Mouse (Mus musculus) lung, postnatal 0 days (tissue): Measurements from ENCODE around the gene Chd6. TPM values are rescaled to one million over a fixed set of nuclear protein-coding genes. Genes with fewer than 3 reads are reported as not detected.

ENCODE experiments used
- ATAC-seq: fragments of 200-750 bp; cut with Nextera tagmentation; 2 replicates; pipeline ENCODE4 v1.8.0; 2017; ENCODE audit warnings: moderate library complexity
- DNase-seq: peaks from one replicate; pipeline ENCODE4 v3.0.0-alpha.2; 2016; ENCODE audit warnings: low spot score
- H3K27ac ChIP-seq: fragments of 300-500 bp; sonication (generic); 2 replicates; pipeline ENCODE4 v1.5.1; 2014; ENCODE audit warnings: antibody characterized with exemption, mild to moderate bottlenecking, low read length, mixed read lengths
- H3K27me3 ChIP-seq: fragments of 300-500 bp; sonication (generic); replicated peaks from 2 replicates; pipeline ENCODE4 v1.6.1; 2014; ENCODE audit warnings: low read length, mixed read lengths; ENCODE audit not compliant: insufficient read depth
- H3K36me3 ChIP-seq: fragments of 300-500 bp; sonication (generic); 2 replicates; pipeline ENCODE4 v1.6.1; 2014; ENCODE audit warnings: low read length, mixed read lengths; ENCODE audit not compliant: insufficient read depth
- H3K4me1 ChIP-seq: fragments of 300-500 bp; sonication (generic); 2 replicates; pipeline ENCODE4 v1.6.1; 2014; ENCODE audit warnings: antibody characterized with exemption, low read depth, low read length, mixed read lengths; ENCODE audit not compliant: insufficient read depth
- H3K4me2 ChIP-seq: fragments of 300-500 bp; sonication (generic); replicated peaks from 2 replicates; pipeline ENCODE4 v1.6.1; 2014; ENCODE audit warnings: low read depth, mild to moderate bottlenecking, low read length, moderate library complexity, mixed read lengths
- H3K4me3 ChIP-seq: fragments of 300-500 bp; sonication (generic); 2 replicates; pipeline ENCODE4 v1.5.1; 2014; ENCODE audit warnings: low read depth, low read length
- H3K9ac ChIP-seq: fragments of 300-500 bp; sonication (generic); replicated peaks from 2 replicates; pipeline ENCODE4 v1.6.1; 2014; ENCODE audit warnings: low read depth, mild to moderate bottlenecking
- H3K9me3 ChIP-seq: fragments of 300-500 bp; sonication (generic); 2 replicates; pipeline ENCODE4 v1.6.1; 2016; ENCODE audit warnings: low read length, mixed read lengths
- CTCF ChIP-seq: IDR thresholded peaks from 2 replicates; pipeline ENCODE4 v1.5.1; 2016; ENCODE audit warnings: antibody characterized with exemption, mild to moderate bottlenecking
- EP300 ChIP-seq: IDR thresholded peaks from 2 replicates; pipeline ENCODE4 v1.6.1; 2016; ENCODE audit warnings: antibody characterized with exemption, mild to moderate bottlenecking, control low read depth
- WGBS: fragments of 180-500 bp; shearing (Covaris S2); extraction: QIAGEN DNeasy Blood & Tissue Kit; methylation state at CpG from one replicate; pipeline ENCODE4 v1.1.7; 2014; 5-methylcytosine and 5-hydroxymethylcytosine counted together
- polyA plus RNA-seq: library from polyadenylated mRNA; unstranded; fragments of >200 nt; fragmentation: Nextera tagmentation; extraction: Ambion mirVana; gene quantifications from 2 replicates; pipeline ENCODE4 v1.2.1, GENCODE M21; 2015

Chd6 gene
- polyA plus RNA-seq, 1 experiment from 2014 or later = 22.2 TPM

DNA sequence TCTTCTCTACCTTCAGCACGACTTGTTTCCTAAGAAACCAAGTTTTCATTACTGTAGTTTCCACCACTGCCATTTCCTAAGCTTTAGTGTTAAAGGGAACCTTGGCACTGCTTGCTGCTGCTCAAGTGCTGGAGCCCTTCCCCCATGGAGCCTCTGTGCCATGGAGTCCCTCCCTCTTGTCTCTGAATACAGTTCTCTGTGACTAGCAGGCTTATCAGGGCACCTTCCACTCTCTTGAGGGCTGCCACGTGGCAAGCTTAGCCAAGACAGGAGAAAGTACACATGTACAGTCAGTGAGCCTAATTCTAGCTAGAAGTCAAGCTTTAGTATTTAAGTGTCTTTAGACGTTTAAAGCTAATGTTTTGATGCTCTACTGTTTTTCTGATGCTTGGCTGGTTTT is 104.5 kb downstream of the Chd6 start:
- Histone ChIP-seq H3K9ac (no peak overlapping the region), H3K4me3 (no peak overlapping the region), H3K4me2 (no peak overlapping the region), H3K9me3 (no peaks in the 10 kb centered on the region), H3K27me3 (no peaks in the 10 kb centered on the region), H3K4me1 (no peaks in the 10 kb centered on the region), H3K36me3 (peaks cover 10% of the 10 kb centered on the region; the same call in 1 of the 2 replicates), H3K27ac (no peak overlapping the region)
- peak; percentile 96 for ATAC-seq
- WGBS = 50% methylated on average over 3 of the region's 3 CpGs
- DNase-seq = peak; percentile 73
- TF ChIP-seq EP300 (no peak), CTCF (no peak)

DNA sequence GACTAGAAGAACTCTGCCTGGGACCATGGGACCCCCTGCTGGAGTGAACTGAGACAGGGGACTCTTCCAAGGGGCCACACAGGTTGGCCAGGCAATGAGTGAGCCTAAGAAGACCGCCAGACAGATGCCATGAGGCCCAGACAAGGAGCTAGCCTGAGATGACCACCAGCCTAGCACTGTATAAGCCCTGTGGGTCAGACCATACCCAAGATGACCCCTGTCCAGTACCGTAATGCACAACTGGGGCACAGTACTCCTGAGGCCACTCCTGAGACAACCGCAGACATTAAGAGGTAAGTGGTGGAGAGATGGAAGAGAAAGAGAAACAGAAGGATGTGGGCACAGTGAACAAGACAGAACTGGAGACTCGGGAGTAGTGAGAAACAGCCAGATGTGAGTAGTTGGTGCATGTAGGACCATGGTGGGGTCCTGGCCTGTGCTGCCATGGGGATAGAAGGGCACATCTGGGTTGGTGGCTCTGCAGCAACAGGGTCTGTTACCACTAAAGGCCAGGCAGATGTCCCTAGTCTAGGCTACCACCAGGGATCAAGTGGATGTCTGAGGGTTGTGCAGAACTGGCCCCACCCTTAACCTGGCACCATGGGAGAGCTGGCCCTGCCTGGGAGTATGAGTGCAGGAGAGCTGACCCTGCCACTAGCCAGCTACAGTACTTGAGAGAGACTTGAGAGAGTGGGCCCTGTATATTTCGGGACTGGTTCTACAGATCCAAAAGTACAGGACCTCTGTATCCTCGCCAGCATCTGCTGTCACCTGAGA is 111.7 kb downstream of the Chd6 start:
- TF ChIP-seq EP300 (no peak), CTCF (no peak)
- no peak for DNase-seq
- 97% methylated on average over 6 of the region's 6 CpGs for WGBS
- ATAC-seq = no peak
- Histone ChIP-seq H3K4me3 (no peak overlapping the region), H3K4me1 (no peaks in the 10 kb centered on the region), H3K27ac (no peak overlapping the region), H3K27me3 (no peaks in the 10 kb centered on the region), H3K36me3 (0 out of 2 replicates have a peak, but pooled peaks cover under 1% of the 10 kb centered on the region), H3K9me3 (no peaks in the 10 kb centered on the region), H3K9ac (no peak overlapping the region), H3K4me2 (no peak overlapping the region)

DNA sequence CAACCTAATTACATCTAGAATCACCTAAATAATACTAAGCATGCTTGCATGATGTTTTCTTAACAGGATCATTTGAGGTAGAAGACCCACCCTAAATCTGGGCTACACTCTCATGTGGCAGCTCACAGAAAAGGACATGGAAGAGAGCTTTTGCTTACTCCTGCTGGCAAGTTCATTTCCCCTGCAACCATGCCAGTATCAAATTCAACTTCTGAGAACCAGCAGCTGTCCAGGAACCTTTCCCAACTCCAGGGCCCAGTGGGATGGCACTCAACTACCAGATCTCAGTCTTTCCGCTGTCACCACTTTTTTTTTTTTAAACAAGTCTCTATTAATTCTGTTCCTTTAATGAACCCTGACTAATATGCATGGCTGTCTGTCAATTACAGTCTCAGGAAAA is 114.7 kb downstream of the Chd6 start:
- H3K9me3 ChIP-seq = no peaks in the 10 kb centered on the region
- no peaks in the 10 kb centered on the region for H3K27me3 ChIP-seq
- no peak overlapping the region for H3K4me3 ChIP-seq
- no peak for ATAC-seq
- WGBS = 92% methylated on average over 1 of the region's 1 CpGs
- TF ChIP-seq EP300 (no peak), CTCF (no peak)
- H3K4me2 ChIP-seq = no peak overlapping the region
- H3K36me3 ChIP-seq = 0 out of 2 replicates have a peak, but pooled peaks cover 4% of the 10 kb centered on the region
- no peaks in the 10 kb centered on the region for H3K4me1 ChIP-seq
- DNase-seq = no peak
- no peak overlapping the region for H3K9ac ChIP-seq
- H3K27ac ChIP-seq = no peak overlapping the region

DNA sequence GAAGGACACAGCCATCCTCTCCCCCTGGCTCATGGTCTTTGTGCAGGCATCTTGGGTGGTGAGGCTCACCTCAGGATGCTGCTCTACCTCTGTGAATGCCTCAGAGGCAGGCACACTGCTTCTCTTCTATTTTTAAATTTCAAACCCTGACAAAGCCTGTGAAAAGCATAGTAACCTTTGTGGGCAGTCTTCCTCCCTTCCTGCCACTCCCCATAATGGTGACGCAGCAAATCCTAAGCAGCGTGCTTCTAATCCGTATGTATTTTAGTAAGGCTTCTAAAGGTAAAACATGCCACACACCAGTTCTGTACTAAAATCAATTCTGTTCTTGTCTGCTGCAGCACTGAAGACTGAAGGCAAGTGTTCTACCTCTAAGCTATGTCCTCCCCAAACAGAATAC is 116.4 kb downstream of the Chd6 start:
- Histone ChIP-seq H3K27ac (no peak overlapping the region), H3K36me3 (peaks cover 12% of the 10 kb centered on the region), H3K4me2 (no peak overlapping the region), H3K4me1 (no peaks in the 10 kb centered on the region), H3K9me3 (no peaks in the 10 kb centered on the region), H3K4me3 (no peak overlapping the region), H3K27me3 (no peaks in the 10 kb centered on the region), H3K9ac (no peak overlapping the region)
- no peak for TF ChIP-seq EP300
- TF ChIP-seq CTCF = no peak
- 91% methylated on average over 3 of the region's 3 CpGs for WGBS
- DNase-seq (no peak), ATAC-seq (no peak)

DNA sequence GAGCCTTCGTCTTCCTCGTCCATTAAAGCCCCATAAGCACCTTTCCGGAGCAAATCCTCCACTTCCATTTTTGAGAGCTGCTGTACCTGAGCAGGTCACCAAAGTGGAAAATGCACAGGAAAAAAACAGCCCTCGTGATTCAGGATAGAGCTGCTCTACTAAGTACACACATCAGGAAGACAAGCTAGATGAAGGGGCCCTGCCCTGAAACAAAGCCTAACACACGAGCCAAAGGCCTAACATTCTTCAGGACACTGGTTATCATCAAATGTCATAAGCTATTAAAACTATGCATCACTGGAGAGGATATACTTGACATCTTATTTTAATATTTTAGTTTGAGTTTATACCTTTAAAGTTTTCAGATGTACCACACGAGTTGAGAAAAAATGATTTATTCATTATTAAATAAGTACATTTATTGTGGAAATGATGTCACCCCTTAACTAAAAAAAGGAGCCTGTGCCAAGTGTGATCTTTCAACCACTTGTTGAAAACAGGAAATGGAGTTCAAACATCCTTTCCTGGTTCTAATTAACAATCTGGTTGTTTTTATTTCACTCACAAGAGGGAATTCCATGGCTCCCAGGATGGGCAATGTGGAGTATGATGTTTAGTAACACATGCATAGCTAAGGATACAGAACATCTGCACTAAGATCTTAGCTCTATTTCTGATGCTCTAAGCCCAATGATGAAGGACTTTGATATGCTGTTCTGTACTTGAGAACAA is 118.4 kb downstream of the Chd6 start:
- ATAC-seq = peak; percentile 38
- Histone ChIP-seq H3K9me3 (no peaks in the 10 kb centered on the region), H3K36me3 (peaks cover 20% of the 10 kb centered on the region), H3K4me3 (no peak overlapping the region), H3K9ac (no peak overlapping the region), H3K27me3 (no peaks in the 10 kb centered on the region), H3K27ac (peak overlapping the region; percentile 35; the same call in 1 of the 2 replicates), H3K4me2 (no peak overlapping the region), H3K4me1 (no peaks in the 10 kb centered on the region)
- WGBS = 63% methylated on average over 6 of the region's 6 CpGs
- peak; percentile 49 for DNase-seq
- TF ChIP-seq EP300 (peak; percentile 46), CTCF (no peak)

DNA sequence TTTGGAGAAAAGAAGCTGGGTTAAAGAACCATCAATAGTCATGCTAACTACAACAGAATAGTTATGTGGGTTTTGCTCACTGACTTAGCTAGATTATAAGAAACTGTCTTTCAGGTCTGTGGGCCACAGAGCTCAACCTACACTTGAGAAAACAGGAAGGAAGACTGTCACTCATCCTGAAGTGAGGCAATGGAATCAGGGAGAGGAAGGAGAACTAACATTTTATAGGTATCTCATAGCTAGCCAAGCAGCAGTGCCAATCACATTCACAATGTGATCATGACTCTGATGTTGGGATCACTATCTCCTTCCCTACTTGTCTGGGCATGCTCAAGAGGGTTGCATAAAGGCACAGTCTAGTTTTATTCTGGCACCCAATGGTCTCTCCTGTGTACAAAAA is 121.4 kb downstream of the Chd6 start:
- Histone ChIP-seq H3K36me3 (peaks cover 34% of the 10 kb centered on the region), H3K27me3 (no peaks in the 10 kb centered on the region), H3K4me3 (no peak overlapping the region), H3K9ac (no peak overlapping the region), H3K4me1 (no peaks in the 10 kb centered on the region), H3K27ac (no peak overlapping the region), H3K4me2 (no peak overlapping the region), H3K9me3 (no peaks in the 10 kb centered on the region)
- DNase-seq (no peak), ATAC-seq (no peak)
- no peak for TF ChIP-seq EP300
- TF ChIP-seq CTCF = no peak
